Mouse (Mus musculus): ENCODE data around the gene Nlrp6.
A peak's percentile ranks its signal among the peaks of the same experiment; 100 is the strongest.
"Not testable (repeated sequence)": the region's sequence is repeated elsewhere in the genome, so short reads cannot be mapped to it uniquely, and the experiment has no call there.

Nlrp6 gene

GRCm38 (mm10) chr7:140949824-140950530 lies 29.3 kb downstream of the Nlrp6 start, which contains the start of gene Ifitm5:
Gene Ifitm5, minus strand, starts transcription at chr7:140950291.
- DNase-seq (ENCODE audit: inconsistent ontology term): no peak

DNA sequence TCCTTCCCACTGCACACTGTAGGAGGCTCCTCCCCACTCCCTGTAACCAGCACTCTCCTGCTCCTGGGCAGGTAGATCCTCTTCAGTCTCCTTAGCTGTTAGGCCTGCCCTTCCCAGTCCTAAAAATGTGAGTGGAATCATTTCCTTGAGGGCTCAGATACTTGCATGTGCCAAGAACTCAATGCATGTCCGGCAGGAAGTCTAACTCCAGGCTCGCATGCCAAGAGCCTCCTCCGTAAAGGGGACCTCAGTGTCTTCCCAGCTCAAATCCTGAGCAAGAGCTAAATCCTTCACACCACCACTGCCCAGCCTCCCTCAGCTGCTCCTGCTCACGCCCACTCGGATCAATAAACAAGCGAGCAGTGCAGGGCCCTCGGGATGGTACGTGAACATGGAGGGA lies 30.3 kb downstream of the Nlrp6 start:
- no peak for DNase-seq (ENCODE audit: inconsistent ontology term)

DNA sequence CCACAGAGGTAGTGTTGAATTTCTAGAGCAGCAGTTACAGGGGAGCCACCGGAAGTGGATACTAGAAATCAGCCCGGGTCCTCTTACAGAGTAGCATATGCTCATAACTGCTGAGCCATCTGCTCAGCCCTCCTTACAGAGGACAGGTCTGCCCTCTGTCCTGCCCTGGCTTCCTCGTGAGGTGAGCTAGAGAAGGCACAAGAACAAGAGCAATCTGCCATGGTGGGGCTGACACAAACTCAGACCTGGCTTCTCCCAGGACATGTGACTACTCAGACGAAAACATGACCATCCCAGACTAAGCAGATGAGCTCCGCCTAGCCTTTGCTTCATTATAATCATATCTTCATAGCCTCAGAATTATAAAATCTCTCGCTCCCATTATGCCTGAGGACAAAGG lies 31.1 kb downstream of the Nlrp6 start:
- no peak for DNase-seq (ENCODE audit: inconsistent ontology term)

DNA sequence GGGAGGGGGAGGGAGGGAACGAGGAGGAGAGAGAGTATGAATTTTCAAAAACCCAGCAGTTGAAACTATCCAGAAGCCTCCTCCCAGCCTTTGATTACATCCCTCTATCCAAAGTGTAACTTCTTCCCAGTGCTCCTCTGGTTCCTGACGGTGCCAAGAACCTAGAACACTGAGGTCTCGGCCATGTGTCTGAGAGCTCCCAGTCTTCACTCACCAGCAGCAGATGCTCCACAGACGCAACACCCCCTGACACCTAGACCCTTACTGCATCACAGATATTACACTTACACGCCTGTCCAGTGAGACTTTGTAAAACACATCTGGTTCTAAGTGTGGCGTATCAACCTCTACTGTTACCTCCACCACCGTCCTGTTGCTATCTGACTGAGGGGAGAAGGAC lies 31.7 kb downstream of the Nlrp6 start:
- DNase-seq (ENCODE audit: inconsistent ontology term): no peak

GRCm38 (mm10) chr7:140953133-140953532 lies 32.4 kb downstream of the Nlrp6 start:
- DNase-seq (ENCODE audit: inconsistent ontology term): no peak

DNA sequence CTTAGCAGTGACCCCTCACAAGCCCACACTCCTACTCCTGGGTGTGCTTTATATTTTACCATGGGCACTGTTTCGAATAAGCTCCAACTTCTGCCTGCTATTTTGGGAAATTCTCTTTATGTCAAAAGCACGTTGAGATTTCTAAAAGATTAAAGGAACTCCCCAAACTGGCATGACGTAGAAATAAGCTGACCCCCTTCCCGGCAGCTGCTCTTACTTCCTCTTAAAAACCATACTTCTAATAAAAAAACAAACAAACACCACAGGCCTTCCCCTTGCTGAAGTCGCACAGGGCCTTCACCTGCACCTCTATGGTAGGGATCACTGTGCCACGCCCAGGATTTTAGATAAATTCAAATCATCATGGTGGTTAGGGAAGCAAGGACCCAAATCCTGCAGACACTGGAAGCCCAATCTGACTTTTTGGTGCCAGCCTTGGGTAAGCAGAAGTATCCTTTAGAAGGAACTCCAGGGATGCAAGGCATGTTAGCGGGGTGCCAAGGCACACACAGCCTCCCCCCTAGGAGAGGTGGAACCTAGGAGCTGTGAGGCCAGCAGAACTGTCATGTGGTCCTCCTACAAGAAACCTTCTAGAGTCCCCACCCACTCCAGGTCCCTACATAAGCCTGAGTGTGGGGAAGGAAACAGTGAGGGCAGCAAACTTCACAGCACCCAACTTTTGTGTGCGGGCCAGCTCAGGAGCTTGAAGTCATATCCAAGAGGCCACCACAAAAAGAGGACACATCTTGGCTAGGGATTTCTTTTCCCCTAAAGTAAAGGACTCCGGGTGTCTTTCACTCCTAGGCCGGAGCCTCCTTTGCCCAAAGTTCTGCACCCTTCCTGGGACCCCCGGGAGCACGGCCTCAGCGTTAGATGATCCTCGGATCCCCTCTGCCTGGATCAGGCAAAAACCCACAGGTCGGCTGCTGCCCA lies 33.4 kb downstream of the Nlrp6 start:
- DNase-seq (ENCODE audit: inconsistent ontology term): no peak

- no peak for DNase-seq (ENCODE audit: inconsistent ontology term)
These were observed 34.0 kb downstream of the Nlrp6 start for GRCm38 (mm10) chr7:140954733-140955071.

DNA sequence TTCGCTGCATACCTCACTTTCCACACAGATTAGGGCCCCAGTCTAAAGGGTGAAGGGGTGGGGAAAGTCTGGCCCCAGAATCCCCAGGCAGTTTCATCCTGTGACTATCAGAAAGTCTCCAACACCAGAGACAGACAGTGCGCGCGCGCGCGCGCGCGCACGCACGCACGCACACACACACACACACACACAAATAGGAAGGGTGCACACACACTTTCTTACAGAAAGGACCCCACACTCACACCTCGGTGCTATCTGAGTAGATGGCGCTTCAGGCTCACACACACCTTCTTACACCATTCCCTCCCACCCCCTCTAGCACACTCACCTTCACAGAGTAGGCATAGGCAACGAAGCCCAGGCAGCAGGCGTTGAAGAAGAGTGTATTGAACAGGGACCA lies 34.6 kb downstream of the Nlrp6 start:
- DNase-seq (ENCODE audit: inconsistent ontology term): peak; percentile 51

DNA sequence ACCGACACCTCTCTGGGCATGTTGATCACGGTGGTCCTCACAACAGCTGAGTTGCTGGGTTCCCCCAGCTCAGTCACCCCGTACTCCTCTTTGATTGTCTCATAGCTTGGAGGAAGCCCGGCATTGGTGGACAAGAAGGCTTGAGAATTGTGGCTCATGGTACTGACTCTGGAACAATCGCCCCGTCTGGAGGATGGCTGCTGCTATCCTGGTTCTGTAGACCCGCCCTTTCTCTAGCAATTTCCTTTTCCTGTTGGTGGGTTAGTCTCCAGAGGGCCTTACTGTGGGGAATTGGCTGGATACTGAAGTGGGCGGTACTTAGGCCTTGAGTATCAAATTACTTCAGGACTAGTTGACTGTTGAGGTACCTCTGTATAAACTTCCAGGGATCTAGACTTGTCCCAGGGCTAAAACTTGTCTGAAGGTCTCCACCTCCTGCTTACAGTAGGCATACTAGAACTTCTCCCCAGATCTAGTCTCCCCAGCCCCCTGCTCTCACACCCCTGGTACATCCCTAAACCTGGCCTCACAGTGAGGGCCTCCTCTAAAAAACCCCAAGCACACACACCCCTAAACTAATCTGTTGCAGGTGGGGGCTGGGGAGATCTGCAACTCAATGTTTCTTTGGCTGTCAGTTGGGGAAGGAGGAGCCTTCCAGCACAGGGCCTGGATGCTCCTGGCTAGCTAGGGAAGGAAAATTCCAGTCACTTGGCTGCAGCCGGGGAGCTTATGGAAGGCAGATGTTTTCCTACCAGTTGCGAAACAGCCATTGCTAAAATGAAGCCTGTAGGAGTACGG lies 35.3 kb downstream of the Nlrp6 start, which contains the start of the genes Gm45717 and Ifitm2:
Gene Gm45717 (minus strand): TSS at position 180 of the 798 bp plus-strand sequence.
Gene Ifitm2 (minus strand): TSS at position 230 of the 798 bp plus-strand sequence.
- DNase-seq (ENCODE audit: inconsistent ontology term): peak; percentile 79

GRCm38 (mm10) chr7:140956556-140956869 lies 35.8 kb downstream of the Nlrp6 start:
- no peak for DNase-seq (ENCODE audit: inconsistent ontology term)

DNA sequence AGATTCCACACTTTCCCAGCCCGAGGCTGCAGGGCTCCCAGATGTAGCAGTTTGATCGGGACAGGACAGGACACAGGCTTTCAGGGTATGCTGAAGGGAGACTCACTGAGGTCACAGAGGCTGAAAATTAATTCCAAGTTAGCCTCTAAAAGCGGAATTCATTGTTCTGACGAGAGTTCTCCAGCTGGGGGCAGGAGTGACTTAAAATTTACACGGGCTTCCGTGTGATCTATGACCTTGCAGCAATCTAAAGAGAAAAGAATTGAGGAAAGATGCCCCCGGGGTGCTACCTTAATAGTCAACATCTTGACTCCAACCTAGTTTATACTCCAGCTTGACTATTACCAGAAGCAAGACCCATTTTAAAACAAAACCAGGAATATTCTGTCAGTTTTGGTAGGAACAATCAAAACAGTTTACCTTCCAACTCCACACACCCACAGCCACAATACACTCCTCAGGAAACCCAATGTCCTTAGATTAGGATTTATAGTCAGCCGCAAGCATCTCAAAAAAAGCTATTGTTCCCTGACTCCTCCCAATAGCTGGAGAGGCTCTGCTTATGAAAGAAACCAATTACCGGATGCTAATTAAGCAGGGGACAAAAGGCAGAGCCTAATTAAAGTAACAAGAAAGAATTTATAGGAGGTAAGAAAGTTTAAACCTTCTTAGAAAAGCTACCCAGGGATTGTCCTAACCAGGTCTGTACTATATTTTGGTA lies 38.6 kb downstream of the Nlrp6 start:
- DNase-seq (ENCODE audit: inconsistent ontology term): peak; percentile 54

DNA sequence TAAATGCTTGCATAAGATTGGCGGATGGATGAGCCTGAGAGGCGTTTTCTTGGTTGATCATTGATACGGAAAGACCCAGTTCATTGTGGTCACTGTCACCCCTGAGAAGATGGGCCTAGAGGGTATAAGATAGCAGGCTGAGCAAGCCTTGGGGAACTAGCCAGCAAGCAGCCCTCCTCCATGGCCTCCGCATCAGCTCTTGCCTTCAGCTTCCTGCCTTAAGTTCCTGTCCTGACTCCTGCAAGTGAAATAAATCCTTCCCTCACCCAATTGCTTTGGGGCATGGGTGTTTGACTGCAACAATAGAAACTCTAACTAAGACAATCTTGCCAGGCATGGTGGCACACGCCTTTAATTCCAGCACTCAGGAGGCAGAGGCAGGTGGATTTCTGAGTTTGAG lies 39.3 kb downstream of the Nlrp6 start:
- DNase-seq (ENCODE audit: inconsistent ontology term): no peak

- DNase-seq (ENCODE audit: inconsistent ontology term): no peak
These were observed 40.7 kb downstream of the Nlrp6 start for GRCm38 (mm10) chr7:140961416-140961815.

DNA sequence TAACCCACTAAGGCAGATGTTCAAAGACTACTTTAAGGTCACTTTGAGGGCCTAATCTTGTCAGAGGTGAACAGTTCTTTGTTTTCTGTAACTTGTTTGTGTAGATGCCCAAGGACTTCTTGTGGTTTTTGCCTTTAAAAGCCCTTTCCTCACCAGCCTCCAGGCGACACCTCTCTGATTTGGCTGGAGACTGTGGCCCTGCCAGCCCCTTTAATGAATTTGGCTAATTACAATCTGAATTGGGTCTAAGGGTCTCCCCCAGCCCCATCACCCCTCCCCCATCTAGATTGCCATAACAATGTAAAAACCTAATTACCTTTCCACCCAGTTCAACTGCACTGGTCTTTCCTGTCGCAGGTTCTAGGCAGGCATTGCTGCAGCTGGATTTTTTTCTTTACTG lies 42.0 kb downstream of the Nlrp6 start:
- no peak for DNase-seq (ENCODE audit: inconsistent ontology term)

GRCm38 (mm10) chr7:140966921-140967320 lies 46.2 kb downstream of the Nlrp6 start, which contains the start of gene Ifitm1:
Gene Ifitm1, plus strand, starts transcription at chr7:140967221.
- DNase-seq (ENCODE audit: inconsistent ontology term): no peak

DNA sequence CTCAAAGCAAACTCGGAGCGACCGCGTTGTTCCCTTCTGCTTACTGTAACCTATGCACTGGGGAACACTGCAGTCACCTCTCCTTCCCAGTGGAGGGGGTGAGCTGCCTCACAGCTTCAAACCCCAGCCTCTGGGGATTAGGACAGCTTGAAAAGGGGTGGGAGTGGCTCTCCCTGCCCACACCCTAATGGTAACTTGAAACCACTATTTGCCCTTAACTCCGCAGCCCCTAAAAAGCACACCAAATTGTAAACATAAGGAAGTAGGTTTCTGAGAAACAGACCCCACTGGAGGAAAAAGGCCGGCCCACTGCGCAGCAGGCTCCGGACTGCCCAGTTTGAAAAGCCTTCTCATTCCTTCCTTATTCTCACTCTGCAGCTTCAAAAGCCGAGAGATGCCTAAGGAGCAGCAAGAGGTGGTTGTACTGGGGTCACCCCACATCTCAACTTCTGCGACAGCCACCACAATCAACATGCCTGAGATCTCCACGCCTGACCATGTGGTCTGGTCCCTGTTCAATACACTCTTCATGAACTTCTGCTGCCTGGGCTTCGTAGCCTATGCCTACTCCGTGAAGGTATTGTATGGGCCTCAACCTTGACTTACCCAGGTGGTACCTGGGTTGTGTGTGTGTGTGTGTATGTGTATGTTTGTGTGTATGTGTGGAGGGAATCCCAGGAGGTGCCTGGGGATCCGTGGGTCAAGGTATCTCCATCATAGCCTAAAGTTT lies 47.3 kb downstream of the Nlrp6 start:
- DNase-seq (ENCODE audit: inconsistent ontology term): no peak

DNA sequence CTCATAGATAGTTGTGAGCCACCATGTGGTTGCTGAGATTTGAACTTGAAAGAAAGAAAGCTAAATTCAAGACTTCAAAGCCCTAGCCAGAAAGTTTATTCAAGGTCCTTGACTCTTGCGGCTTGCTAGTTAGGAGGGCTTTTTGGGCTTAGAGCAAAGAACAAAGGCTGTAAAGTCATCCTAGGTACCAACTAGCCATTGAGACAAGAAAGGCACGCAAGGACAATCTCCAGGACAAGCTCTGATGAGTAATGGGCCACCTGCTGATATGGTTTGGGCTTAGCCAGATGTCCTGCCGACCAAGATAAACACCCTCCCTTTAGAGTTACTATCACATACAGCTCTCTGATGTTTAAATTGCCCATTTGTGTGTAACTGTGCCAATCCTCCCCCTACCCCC lies 48.0 kb downstream of the Nlrp6 start:
- DNase-seq (ENCODE audit: inconsistent ontology term): not testable (repeated sequence)

DNA sequence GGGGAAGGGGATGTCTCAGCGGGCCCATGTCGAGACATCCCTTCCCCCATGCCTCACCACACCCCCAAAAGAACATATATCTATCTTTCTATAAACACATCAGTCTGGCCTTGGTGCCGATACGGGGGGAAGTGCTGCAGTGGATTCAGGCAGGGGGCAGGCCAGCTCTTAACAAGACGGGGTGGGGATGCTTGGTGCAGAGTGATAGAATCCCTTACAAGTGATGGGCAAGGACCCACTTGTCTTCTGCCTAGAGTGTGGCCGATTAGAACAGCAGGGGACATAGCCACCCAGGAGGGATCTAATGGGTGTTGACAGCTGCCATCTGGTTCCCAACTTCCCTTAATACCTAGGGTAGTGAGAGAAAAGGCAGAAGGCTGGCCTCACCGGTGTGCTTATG lies 50.2 kb downstream of the Nlrp6 start:
- DNase-seq (ENCODE audit: inconsistent ontology term): no peak

GRCm38 (mm10) chr7:140971479-140972171 lies 50.9 kb downstream of the Nlrp6 start:
- DNase-seq (ENCODE audit: inconsistent ontology term): no peak

Measured in Muller cell, postnatal 12 days (primary cell).